Mouse (Mus musculus) retina, postnatal 7 days (tissue): ENCODE results near the gene Pirt.
A peak's percentile ranks its signal among the peaks of the same experiment; 100 is the strongest.

Experiments
- DNase-seq: peaks from one replicate; pipeline ENCODE4 v3.0.0-alpha.2; 2012; ENCODE audit warnings: low read depth, low spot score

Pirt gene

DNA sequence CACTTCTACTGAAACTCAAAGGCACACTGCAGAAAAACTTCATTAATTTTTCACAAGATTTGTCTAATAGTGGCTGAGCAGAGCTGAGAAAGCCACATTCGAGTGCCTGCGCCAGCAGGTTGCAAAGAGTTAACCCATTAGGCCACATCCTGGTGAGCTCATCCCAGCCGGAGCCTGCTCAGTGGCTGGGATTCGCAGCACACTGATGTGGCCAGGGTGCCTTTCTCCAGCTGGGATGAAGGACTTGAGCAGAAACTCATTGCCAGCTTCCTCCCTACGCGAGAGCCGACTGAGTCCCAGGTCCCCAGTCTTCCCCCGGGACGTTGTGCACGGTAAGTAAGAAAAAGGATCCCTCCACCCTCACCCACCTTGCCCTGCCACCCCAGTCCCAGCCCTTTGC, at the start of gene Pirt:
Gene Pirt (plus strand): TSS at position 171 of the 400 bp plus-strand sequence.
- DNase-seq, result no peak

DNA sequence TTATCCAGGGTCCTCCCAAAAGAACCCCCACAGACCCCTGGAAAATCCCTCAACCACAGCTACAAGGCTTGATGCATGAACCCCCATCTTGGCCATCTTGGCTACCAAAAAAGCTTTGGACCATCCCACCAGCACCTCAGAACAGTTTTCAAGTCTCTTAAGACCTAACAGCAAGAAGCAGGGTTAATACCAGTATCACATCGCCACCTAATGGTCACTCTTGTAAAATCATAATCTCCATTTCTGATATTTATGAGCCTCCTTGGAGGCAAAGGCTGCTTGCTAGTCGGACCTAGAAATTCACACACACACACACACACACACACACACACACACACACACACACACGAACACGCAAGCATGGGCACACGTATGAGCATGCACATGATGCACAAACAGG, 40.1 kb upstream of the Pirt start:
- peak; percentile 52 for DNase-seq

DNA sequence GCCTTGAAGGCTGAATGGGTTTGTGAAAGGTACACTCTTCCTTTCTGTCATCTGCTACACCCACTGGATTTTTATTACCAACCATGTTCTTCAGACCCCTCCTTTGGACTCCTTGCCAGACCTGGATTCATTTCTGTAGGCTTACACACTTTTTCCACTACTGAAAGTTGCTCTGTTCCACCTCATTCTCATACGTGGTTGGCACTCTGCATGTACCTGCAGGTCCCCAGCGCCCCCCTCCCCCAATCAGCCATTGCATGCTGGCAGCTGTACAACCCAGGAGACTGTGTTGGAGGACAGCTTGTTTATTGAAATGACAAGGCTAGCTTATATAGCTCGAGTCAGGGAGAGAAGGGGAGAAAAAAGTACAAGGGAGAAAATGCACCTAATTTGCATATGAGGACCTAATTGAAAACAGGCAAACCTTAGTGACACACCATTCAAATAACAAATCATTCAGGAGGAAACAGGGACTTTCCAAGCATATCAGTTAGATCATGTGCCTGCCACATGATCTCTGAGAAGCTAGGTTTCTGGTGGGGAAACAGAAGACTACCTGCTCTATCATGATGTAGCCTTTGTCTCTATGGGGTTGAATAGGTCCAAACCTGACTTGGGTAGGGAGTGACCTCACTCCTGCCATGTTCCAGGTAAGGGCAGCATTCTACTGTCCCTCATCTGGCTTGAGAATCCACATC, 38.9 kb upstream of the Pirt start:
- DNase-seq, result no peak

DNA sequence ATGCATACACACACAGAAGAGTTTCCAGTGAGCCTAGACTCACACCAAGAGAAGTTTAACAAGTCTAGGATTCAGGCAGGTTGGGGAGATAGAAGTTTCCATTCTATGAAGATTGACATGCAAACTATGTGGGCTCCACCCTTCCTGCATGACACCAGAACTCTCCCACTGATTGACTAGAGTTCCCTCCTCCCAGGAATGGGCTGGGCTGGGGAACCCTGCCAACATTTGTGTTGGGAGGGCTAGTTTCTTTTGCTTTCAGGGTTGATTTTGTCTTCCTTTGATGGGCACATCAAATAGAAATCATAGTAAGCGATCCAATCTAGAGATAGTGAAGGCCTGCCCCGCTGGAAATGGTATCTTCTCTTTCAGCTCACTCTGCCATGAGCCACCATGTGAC, 30.5 kb upstream of the Pirt start:
- no peak for DNase-seq

DNA sequence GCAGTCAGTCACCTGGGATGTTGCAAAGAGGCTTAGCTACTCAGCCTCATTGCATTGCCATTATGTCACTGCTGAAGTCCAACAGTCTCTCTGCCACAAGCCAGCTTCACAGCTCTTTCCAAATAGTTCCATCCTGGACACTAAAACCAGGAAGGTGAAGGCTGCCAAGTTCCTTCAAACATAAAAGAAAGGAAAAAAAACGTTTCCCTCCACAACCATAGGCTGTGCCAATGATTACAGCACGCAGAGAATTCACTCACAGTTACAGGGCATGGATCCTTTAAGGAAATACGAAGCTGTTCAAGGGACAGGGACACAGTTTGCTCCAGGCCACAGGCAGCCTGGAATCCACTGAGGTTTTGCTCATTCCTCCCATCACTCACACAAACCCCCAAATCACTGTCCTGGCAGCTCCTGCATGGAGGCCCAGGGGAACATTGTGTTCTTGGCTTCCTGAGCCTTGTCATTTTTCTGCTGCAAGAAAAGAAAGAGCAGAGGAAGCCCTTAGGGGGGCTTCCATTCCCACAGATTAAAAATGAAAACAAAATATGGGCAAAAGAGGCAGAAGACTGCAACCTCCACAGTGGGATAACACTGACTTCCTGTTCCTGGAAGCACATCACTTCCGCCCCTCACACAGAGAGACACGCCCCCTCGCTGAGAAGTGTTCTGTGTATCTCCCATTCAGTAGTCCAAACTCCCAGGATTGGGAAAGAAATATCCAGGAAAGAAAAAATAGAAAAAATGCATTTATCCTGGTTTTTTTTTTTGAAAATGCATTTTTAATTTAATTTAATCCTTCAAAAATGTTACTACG, 29.3 kb upstream of the Pirt start:
- no peak for DNase-seq

DNA sequence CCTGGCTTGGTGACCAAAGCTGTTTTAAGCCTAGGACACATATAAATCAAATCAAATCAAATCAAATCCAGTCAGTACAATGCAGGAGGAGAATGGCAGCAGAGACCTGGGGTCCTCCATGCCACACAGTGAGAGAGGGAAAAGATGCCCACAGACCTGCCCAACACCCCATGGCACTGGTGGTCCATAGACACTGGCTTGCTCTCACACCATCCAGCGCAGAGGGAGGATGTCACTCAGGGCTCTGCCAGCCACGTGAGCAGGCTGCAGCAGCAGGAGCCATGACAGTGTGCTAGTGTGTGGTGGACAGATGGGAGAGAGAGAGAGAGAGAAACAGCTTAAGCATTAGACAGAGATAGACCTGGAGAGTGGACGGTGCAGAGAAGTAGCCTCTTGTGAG, 19.2 kb upstream of the Pirt start:
- no peak for DNase-seq

DNA sequence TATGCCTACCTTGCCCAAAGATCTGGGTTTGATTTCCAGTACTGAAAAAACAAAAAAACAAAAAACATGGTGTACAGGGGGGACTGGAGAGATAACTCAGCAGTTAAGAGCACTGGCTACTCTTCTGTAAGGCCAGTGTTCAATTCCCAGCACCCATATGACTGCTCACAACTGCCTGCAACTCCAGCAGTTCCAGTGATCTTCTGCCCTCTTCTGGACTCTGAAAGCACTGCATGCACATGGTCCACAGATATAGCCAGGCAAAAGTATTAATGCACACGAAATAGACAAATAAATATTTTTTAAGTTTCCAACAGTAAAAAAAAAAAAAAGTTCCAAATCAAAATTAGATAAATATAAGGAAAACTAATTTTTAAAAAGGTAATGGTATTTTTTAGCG, 13.0 kb upstream of the Pirt start:
- no peak for DNase-seq

DNA sequence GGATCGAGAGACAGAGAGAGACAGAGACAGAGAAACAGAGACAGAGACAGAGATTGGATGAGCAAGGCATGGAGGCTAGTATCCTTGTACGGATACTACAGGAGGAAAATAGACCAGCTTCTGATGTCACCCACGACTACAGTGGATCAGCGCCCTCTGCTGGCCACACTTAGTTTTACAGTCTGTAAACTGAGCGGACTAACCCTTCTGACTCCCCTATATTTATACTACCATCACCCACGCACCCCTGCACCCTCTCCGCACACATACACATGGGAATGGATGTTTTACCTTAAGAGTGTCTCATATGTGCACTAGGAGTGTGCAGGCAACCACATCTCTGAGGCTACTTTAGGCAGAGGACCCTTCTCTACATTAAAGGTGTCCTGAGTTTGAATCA, 12.4 kb upstream of the Pirt start:
- peak; percentile 57 for DNase-seq

DNA sequence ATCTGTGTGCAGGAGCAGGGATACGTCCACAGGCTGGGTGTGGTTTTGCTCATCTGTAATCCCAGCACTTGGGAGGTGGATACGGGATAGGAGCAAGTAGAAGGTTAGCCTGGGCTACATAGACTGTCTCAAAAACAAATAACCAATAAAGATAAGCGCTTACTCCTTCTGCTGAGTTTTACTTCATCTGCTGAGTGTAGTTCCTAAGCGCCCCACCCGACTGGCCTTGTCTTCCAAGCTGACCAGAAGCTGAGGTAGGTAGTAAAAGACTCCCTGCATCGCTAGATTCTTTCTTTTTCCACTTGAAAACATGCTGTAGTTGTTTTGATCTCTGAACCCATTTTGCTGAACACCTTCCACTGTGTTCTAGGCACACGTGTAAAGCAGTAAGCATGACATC, 9.0 kb upstream of the Pirt start:
- DNase-seq, result no peak

DNA sequence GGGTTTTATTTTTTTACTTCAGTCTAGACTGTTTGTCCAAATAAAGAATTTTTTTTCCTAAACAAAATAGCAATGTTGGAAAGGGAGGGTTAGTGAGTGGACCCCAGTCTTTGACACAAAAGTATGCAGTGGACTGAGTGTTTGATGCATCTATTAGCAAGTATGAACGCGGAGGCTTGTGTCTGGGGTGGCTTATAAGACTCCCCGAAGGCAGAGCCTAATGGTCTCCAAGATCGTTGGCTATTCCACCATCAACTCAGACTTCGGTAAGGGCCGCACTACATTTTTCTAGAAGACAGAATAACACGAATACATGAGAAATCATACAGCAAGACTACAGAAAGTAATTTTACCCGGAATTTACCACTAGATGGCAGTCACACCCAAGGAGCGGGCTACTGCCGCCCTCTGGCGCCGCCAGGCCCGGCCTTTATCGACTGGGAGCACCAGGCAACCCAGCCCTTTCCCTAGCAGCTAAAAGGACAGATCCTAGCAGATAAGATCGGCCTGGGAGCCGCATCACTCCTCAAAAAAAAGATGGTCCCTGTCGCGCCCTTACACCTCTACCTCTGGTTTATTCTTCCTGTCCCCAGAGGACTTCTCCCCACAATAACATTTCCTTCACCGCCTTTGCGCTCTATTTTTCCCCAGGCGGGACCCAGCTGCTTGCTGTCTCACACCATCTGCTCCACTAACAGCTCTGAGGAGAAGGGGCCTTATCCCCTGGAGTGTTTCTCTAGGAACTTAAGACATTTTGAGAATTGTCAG, 6.0 kb upstream of the Pirt start:
- DNase-seq, result peak; percentile 65

DNA sequence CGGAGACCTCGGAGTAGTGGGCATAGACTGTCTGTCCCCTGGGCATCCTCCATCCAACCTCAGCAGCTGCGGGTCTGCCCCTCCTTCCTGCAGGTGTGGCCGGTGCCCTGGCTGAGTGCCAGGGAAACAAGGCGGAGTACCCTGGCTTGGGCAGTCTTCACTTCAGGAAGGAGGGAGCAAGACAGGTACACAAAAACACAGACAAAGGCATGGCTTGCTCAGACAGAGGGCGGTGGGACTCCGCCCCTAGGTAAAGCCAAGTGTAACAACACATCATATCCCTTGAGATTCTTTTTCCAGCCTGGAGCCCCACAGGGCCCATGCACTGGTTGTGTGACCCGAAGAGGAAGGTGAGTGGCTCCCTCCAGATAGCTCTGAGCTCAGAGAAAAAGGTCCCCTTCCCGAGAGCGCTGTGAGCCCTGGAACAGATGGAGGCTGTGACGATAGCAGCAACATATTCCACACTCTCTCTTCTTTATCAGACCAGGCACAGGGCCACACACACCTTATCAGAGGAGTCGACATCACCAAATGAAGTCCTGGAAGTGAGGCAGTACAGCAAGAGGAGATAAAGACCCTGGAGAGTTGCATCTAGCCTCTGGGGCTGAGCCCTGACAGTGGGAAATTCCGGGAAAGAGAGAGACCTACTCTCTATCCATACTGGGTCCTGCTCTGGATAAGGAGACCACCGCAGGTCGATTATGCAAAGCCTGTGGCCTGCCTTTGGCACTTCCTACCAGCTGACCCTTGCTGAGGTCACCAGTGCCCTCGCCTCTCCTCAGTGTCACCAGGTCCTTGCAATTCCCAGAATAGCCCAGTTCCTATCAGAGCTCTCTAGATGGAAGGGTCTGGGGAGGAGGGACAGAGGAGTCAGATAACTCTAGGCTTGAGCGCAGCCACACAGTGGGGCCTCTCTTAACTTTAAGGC, 1.0 kb downstream of the Pirt start:
- no peak for DNase-seq

DNA sequence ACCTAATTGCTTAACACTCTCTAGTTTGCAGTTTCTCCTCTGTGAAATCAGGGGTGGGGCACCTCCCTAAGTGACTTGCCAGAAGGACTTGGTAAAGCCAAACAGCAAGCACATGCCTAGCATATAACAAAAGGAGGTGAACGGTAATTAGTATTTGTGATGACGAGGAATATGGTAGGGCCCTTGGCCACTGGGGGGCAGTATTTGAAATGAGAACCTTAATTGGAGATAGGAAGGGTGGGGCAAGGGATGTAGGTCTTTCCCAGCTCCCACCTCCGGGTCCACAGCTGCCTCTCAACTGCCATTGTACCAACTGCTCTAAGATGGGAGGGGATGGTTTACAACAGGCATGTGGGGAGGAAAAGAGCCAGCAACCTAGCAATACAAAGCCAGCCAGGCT, 2.5 kb downstream of the Pirt start:
- DNase-seq, result peak; percentile 31

DNA sequence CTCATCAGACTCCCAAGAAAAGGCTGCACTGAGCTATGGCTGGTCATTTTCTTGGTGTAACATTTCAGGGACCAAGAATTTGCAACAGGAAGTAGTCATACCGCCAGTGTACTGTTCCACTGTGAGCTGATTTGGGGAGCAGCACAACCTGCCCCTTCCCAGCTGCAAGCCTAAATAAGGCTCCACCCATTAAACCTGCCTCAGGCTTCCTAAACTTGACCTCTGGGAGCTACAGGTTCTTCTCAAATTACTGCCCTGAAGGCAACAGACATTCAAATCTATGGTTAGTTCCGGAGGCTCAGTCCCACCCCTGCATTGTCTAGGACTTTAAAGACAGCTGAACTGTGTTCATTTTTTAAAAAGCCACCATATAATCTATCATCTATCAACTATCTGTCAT, 8.2 kb downstream of the Pirt start:
- no peak for DNase-seq

DNA sequence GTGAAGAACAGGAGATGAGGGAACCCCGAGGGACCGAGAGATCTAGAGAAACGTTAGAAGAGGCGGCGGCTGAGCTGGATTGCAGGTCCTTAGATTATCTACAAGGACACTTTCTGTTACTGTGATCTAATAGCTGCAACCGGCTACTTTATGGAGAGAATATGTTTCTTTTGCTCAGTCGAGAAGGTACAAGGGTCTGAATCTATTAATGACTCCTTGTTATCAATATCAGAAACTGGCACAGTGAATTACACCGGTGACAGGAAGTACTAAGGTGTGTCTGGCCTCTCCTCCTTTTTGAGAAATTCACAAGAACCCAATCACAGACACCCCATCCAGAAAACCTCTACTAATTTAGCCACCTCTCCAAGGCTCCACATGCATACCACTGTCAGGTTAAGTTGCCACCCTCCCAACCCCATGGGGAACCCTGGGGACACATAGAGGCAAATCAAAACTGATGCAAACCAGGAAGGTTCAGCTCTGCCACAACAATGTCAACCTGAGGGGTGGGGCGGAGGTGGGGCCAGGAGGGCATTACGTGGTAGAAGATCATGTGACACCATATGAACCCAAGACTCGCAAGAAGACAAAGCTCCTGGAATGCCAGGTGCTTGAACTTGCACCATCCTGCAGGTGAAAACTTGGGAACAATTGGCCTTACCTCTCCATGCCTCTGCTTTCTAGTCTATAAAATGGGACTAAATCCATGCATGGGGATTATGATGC, 12.5 kb downstream of the Pirt start:
- no peak for DNase-seq

DNA sequence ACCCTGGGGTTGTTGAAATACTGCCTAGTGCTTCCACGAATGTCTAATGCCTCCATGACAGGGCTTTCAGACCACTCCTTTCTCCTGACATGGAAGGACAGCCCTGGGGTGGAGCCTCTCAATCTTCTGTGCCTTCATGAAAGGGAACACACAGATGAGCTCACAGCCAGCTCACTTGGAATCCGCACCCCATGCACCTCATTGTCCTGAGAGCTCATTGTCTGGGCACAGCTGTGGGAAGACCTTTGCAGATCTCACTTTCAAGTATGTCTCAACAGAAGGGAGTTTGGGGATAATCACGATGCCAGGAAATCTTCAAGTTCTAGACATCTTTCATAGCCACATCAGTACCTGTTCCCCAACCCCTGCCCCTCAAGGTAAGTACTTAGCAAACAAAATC, 16.5 kb downstream of the Pirt start:
- DNase-seq, result no peak

DNA sequence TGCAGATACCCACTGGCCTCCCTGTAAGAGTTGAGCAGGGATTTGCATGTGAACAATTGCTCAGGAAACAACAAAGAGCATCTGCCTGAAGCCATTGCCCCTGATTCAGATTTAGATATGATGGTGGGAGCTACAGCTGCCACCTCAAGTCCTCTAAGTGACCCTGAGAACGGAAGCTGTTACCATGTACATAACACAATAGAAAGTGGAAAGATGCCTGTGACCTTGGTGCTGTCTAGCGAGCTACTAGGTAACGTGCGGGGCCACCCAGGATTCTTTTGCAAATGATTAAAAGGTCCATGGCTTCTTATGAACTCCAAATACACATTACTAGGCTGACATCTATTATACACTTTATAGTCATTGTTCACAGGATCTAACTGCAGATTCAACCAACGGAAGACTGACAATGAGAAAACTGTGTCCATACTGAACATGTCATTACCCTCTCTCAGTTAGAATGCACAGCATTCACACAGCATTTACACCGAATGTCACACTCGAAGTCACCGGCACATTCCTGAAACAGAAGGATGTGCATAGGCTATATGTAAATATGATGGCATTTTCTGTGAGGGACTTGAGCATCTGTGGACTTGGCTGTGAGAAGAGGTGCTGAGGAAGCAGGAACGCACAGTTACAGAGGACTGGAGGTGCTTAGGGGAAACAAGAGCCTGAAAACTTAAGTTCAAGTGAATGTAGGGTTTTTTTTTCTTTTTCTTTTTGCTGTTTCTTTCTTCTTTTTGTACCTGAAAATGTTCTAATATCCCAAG, 21.2 kb downstream of the Pirt start:
- no peak for DNase-seq

DNA sequence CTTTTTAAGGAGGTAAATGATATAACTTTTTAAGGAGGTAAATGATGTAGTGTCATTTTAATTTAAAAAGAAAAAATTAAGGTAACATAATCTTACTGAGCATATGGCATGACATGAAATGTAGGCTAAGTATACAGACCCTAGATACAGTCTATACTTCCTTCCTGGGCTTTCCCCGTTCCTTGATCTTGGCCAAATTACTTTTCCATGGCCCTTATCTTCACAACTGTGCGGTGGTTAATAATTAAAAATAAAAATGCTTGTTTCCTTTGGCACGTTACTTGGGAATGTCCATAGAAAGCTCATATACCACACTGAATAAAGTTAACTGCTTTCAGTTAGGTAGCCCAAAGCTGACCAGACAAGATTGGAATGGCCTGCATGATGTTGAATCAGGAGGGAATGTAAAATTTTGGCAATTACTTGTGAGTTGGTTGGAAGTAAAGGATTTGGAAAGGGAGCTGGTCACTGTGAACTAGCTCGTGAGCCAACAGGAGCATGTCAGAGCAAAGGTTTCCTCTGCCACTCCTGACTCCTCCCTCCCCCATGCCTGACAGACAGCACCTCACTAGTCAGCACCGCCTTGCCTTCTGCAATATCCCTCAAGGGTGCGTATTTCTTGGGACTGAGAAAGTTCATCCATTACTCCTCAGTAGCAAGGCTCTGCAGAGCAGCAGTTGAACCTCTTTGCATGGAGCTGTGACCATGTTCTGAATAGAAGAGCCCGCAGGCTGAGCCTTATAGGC, 22.8 kb downstream of the Pirt start:
- DNase-seq, result no peak

DNA sequence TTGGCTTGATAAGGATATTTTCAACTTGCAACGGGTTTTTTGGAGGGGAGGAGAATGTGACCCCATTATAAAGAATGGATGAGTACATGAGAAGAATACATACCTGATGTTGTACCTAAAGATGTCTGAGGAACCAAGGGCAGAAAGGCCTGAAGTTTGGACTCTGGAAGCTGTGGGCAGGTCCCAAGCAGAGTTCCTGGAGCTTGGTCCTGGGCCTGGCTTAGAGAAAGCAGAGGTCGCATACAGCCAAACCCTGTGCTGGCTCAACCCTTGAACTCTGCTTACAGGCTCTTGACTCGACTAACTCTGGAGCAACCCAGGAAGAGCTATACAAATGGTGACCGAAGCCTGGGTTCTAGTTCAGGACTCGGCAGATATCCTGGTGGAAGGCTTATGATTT, 30.2 kb downstream of the Pirt start:
- DNase-seq, result no peak

DNA sequence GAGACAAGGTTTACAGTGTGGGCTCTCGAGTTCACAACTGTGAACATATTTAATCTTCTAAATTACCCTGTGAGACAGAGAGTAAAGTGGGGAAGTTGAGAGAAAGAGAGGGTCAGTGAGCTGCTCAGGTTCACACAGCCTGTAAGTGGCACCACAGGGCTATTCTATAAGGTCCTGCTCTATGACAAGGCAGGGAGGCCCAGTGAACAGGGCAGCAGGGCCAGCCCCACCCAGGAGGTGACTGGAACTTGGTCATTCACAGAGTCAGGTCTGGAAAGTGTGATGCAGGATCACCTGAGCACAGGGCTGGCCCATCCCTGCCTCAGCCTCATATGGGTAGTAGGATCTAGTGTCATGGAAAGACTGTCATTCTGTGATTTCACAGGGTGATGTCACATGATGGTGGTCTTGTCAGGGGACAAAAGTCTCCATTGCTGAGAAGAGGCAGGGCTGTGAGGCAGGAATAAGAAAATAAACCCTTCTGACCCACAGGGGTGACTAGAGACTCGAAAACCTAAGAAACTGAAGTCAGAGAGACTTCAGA, 33.5 kb downstream of the Pirt start:
- no peak for DNase-seq
